Comparison of ENCODE assay signal across 9 mouse cellular contexts in the genomic region with DNA sequence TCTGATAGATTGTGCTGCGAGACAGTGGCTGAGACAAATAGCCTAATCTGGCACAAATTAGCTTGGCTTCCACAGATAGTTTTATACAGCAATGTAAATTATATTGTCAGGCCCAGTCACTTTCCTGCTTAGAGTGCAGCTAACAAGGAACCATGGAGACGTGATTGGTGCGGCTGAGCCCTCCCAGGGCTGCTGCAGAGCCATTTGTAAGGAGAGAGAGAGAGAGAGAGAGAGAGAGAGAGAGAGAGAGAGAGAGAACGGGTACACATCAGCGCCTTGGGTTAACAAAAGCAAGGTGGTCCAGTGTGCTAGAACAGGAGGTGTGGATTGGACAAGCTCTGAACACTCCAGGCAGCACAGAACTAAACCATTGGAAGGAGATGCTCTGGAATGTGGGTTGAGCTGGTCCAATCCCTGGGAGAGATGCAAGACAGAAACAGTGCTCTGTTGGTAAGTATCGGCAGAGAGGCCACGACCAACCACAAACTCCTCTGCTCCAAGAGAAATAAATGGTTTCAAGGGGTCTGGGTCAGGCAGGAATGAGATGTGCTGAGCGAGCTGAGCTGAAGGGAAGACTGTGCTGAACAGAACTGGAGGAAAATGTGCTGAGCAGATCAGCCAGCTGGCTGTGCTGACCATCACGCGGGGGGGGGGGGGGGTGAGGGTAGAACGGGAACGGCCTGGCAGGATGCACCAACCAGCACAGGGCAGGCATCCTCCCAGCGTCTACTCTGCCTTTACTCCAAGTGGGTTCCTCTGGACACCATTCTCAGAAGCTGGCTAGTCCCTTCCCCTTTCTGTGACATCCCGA.
A peak's percentile ranks its signal among the peaks of the same experiment; 100 is the strongest.
DNase-seq lines count a peak whose midpoint lies in the region; ATAC-seq lines count a peak whose summit lies in the region.
"Had no signal": no experiment of that assay in that cellular context is flagged by ENCODE, and none has a peak within 500 bp of the region (broad histone marks: within the 10 kb centered on the region; RNA-seq: fewer than 3 reads in every experiment).

No protein-coding gene starts in this region.

- 51% methylated on average over 14 of the region's 14 CpGs for WGBS in embryonic facial prominence, embryonic 13.5 days
- WGBS in limb, embryonic 15.5 days = 43% methylated on average over 13 of the region's 14 CpGs

- no peak overlapping the region; the same call in 1 of the 2 replicates for H3K9ac ChIP-seq in embryonic facial prominence, embryonic 13.5 days
- no peak overlapping the region for H3K9ac ChIP-seq in limb, embryonic 15.5 days

- H3K9me3 ChIP-seq in embryonic facial prominence, embryonic 13.5 days = no peaks in the 10 kb centered on the region
- no peaks in the 10 kb centered on the region for H3K9me3 ChIP-seq in limb, embryonic 15.5 days

- peak; percentile 92 for DNase-seq in heart, adult 11 months
- no peak for DNase-seq in heart, postnatal 36 days
- DNase-seq in NIH3T3 (ENCODE audit: low read depth) = peak; percentile 59
- no peak for DNase-seq in B cell, adult 2 months
- DNase-seq in right cerebral cortex, postnatal 36 days (ENCODE audit: low spot score in 2 of 2) = no peak
- DNase-seq in spleen, adult 18-20 months = no peak

- H3K4me1 ChIP-seq in embryonic facial prominence, embryonic 13.5 days = peaks cover 22% of the 10 kb centered on the region
- H3K4me1 ChIP-seq in limb, embryonic 15.5 days = peaks cover 23% of the 10 kb centered on the region

- no peaks in the 10 kb centered on the region for H3K36me3 ChIP-seq in embryonic facial prominence, embryonic 13.5 days
- H3K36me3 ChIP-seq in limb, embryonic 15.5 days = no peaks in the 10 kb centered on the region

- H3K4me2 ChIP-seq in embryonic facial prominence, embryonic 13.5 days = no peak overlapping the region
- H3K4me2 ChIP-seq in limb, embryonic 15.5 days = no peak overlapping the region

- H3K27me3 ChIP-seq in embryonic facial prominence, embryonic 13.5 days = no peaks in the 10 kb centered on the region
- H3K27me3 ChIP-seq in limb, embryonic 15.5 days = no peaks in the 10 kb centered on the region; the same call in 1 of the 2 replicates

- H3K27ac ChIP-seq in embryonic facial prominence, embryonic 13.5 days = peak overlapping the region; percentile 40; the same call in 1 of the 2 replicates
- H3K27ac ChIP-seq in limb, embryonic 15.5 days = no peak overlapping the region

- 0 out of 2 replicates have a peak, but pooled peaks have one; percentile 32 for ATAC-seq in embryonic facial prominence, embryonic 13.5 days (ENCODE audit: insufficient number of reproducible peaks, insufficient read depth, low FRiP score, low TSS enrichment, low read depth)
- peak; percentile 48; the same call in 1 of the 2 replicates for ATAC-seq in limb, embryonic 15.5 days (ENCODE audit: insufficient number of reproducible peaks, low FRiP score, low TSS enrichment, low read depth)
- ATAC-seq: lung, postnatal 0 days had no signal

- intact Hi-C loops in heart, postnatal 36 days (cut with DNase I) = no loop called here

- no peak overlapping the region for H3K4me3 ChIP-seq in embryonic facial prominence, embryonic 13.5 days
- no peak overlapping the region for H3K4me3 ChIP-seq in limb, embryonic 15.5 days

Comparison
In these comparisons a context has a peak if more than half of its experiments do, and no peak if none do; other contexts are left out.
1. DNase-seq: peak in heart, adult 11 months (single experiment) and NIH3T3 (single experiment); none in heart, postnatal 36 days (0 of 2), B cell, adult 2 months (0 of 2), right cerebral cortex, postnatal 36 days (0 of 2) and spleen, adult 18-20 months (0 of 2).